Mouse (Mus musculus) myocyte (in vitro differentiated cells): ENCODE measurements around the gene Armh3.

Experiments used
- CEBPB ChIP-seq: IDR thresholded peaks from 2 replicates; pipeline ENCODE4 v1.6.1; 2011; ENCODE audit warnings: mild to moderate bottlenecking, moderate library complexity; ENCODE audit not compliant: poor library complexity, insufficient read depth, severe bottlenecking
- MAX ChIP-seq: IDR thresholded peaks from one replicate; pipeline ENCODE4 v1.6.1; 2011; ENCODE audit warnings: low read depth, mild to moderate bottlenecking, control low read depth
- POLR2A ChIP-seq: IDR thresholded peaks from one replicate; pipeline ENCODE4 v1.6.1; 2011; ENCODE audit warnings: low read depth, mild to moderate bottlenecking, control low read depth, moderate library complexity; ENCODE audit not compliant: insufficient read length

DNA sequence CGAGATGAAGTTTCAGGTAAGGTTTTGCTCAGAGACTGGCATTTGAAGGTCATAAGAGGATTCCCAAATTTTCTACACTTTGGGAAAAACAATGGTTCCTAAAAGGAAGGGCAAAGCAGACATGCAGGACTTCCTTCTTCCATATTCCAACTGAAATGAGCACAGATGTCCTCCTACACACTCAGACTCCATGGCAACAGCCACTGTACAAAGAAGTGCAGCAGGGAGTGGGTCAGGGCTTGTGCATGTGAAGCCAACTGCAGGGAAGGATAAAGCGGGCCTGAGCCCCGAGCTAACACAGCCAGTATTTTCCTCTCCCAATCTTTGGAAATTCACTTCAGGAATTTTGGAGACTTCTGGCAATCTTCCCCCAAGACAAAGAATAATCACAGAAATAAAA is 80.4 kb downstream of the Armh3 start:
- no peak for TF ChIP-seq CEBPB
- TF ChIP-seq POLR2A = no peak
- TF ChIP-seq MAX = no peak
